Mouse (Mus musculus) megakaryocyte, embryonic 14.5 days (primary cell): ENCODE measurements around the gene Tapbp. TPM values are rescaled to one million over a fixed set of nuclear protein-coding genes. Genes with fewer than 3 reads are reported as not detected.

Source experiments
- H3K27me3 ChIP-seq: replicated peaks from 2 replicates; pipeline ENCODE3; 2012; ENCODE audit warnings: inconsistent platforms
- H3K36me3 ChIP-seq: replicated peaks from 2 replicates; pipeline ENCODE3; 2012; ENCODE audit warnings: low read length, inconsistent platforms, mixed read lengths
- H3K4me1 ChIP-seq: 2 replicates; pipeline ENCODE4 v1.6.1; 2012; ENCODE audit warnings: inconsistent platforms
- H3K4me3 ChIP-seq: replicated peaks from 2 replicates; pipeline ENCODE3; 2012; ENCODE audit warnings: moderate library complexity, mild to moderate bottlenecking, inconsistent platforms
- H3K9me3 ChIP-seq: 2 replicates; pipeline ENCODE4 v1.6.1; 2012; ENCODE audit warnings: inconsistent platforms
- FLI1 ChIP-seq: IDR thresholded peaks from 2 replicates; pipeline ENCODE4 v1.6.1; 2012; ENCODE audit warnings: low read length, inconsistent platforms, mixed read lengths
- GATA1 ChIP-seq: IDR thresholded peaks from 3 replicates; pipeline ENCODE4 v1.6.1; 2012; ENCODE audit warnings: mixed read lengths, low read length, inconsistent platforms, borderline replicate concordance
- polyA plus RNA-seq: library from polyadenylated mRNA; stranded (reverse); fragments of >175 nt; gene quantifications from 2 replicates; pipeline ENCODE4 v1.2.3, GENCODE M21; 2012; ENCODE audit warnings: low replicate concordance; ENCODE audit not compliant: insufficient read depth

Tapbp gene
- polyA plus RNA-seq, 1 experiment, result 606 TPM

GRCm38 (mm10) chr17:33954646-33955554 lies 39.2 kb downstream of the Tapbp start:
- H3K9me3 ChIP-seq, result no peaks in the 10 kb centered on the region
- H3K27me3 ChIP-seq, result no peaks in the 10 kb centered on the region
- H3K4me1 ChIP-seq, result peaks cover 66% of the 10 kb centered on the region
- TF ChIP-seq FLI1, result no peak
- TF ChIP-seq GATA1, result no peak
- H3K36me3 ChIP-seq, result peaks cover 65% of the 10 kb centered on the region
- H3K4me3 ChIP-seq, result peak overlapping the region; percentile 98

- H3K4me1 ChIP-seq, result peaks cover 58% of the 10 kb centered on the region
- TF ChIP-seq FLI1 (peak; percentile 92), GATA1 (no peak)
- H3K9me3 ChIP-seq, result no peaks in the 10 kb centered on the region
- H3K36me3 ChIP-seq, result peaks cover 64% of the 10 kb centered on the region
- no peaks in the 10 kb centered on the region for H3K27me3 ChIP-seq
- peak within 1 kb of the TSS; percentile 98 for H3K4me3 ChIP-seq
Observed at GRCm38 (mm10) chr17:33955555-33956214, 40.0 kb downstream of the Tapbp start, which contains the start of the genes Vps52 and Rps18. TSS of gene Vps52 (plus strand) at chr17:33955812. TSS of gene Rps18 (minus strand) at chr17:33956001.

DNA sequence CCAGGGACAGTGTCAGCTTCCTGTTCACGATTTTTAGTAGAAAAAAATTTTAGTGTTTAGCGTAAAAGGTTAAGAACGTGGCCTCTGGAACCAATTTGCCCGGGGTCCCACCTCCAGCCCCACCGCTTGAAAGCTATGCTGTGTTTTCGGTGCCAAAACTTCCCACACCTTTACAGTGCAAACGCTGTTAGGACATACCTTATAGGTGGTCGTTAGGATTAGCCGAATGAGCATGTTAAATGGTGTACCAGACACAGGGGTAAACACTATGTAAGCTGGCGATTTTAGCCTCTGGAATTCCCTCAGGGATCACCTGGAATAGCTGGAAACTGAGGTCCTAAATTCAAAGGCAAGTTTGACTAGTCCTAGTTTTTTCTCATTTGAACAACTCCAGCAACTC lies 40.6 kb downstream of the Tapbp start:
- Histone ChIP-seq H3K4me3 (peak overlapping the region; percentile 98), H3K36me3 (peaks cover 70% of the 10 kb centered on the region), H3K9me3 (no peaks in the 10 kb centered on the region), H3K4me1 (peaks cover 51% of the 10 kb centered on the region), H3K27me3 (no peaks in the 10 kb centered on the region)
- no peak for TF ChIP-seq GATA1
- no peak for TF ChIP-seq FLI1

- TF ChIP-seq FLI1 (no peak), GATA1 (no peak)
- peaks cover 40% of the 10 kb centered on the region for H3K4me1 ChIP-seq
- peaks cover 67% of the 10 kb centered on the region for H3K36me3 ChIP-seq
- H3K4me3 ChIP-seq, result no peak overlapping the region
- H3K9me3 ChIP-seq, result no peaks in the 10 kb centered on the region
- H3K27me3 ChIP-seq, result no peaks in the 10 kb centered on the region
Observed at GRCm38 (mm10) chr17:33957493-33957892, 41.8 kb downstream of the Tapbp start.

GRCm38 (mm10) chr17:33958451-33958850 lies 42.8 kb downstream of the Tapbp start:
- peaks cover 67% of the 10 kb centered on the region for H3K36me3 ChIP-seq
- no peaks in the 10 kb centered on the region for H3K27me3 ChIP-seq
- TF ChIP-seq FLI1, result no peak

GRCm38 (mm10) chr17:33959135-33959534 lies 43.4 kb downstream of the Tapbp start:
- TF ChIP-seq GATA1, result no peak
- TF ChIP-seq FLI1, result no peak
- no peaks in the 10 kb centered on the region for H3K27me3 ChIP-seq
- peaks cover 63% of the 10 kb centered on the region for H3K36me3 ChIP-seq

More at GRCm38 (mm10) chr17:33958451-33958850, 42.8 kb downstream of the Tapbp start:
- peaks cover 30% of the 10 kb centered on the region for H3K4me1 ChIP-seq
- H3K9me3 ChIP-seq, result no peaks in the 10 kb centered on the region
- no peak overlapping the region for H3K4me3 ChIP-seq

GRCm38 (mm10) chr17:33959948-33960347 lies 44.2 kb downstream of the Tapbp start:
- no peaks in the 10 kb centered on the region for H3K27me3 ChIP-seq
- no peaks in the 10 kb centered on the region for H3K9me3 ChIP-seq
- no peak overlapping the region for H3K4me3 ChIP-seq
- H3K36me3 ChIP-seq, result peaks cover 61% of the 10 kb centered on the region
- TF ChIP-seq FLI1 (no peak), GATA1 (no peak)
- H3K4me1 ChIP-seq, result peaks cover 19% of the 10 kb centered on the region

More at GRCm38 (mm10) chr17:33959135-33959534, 43.4 kb downstream of the Tapbp start:
- H3K9me3 ChIP-seq, result no peaks in the 10 kb centered on the region
- peaks cover 27% of the 10 kb centered on the region for H3K4me1 ChIP-seq
- no peak overlapping the region for H3K4me3 ChIP-seq

GRCm38 (mm10) chr17:33962876-33963275 lies 47.2 kb downstream of the Tapbp start:
- Histone ChIP-seq H3K27me3 (peaks cover 2% of the 10 kb centered on the region), H3K9me3 (no peaks in the 10 kb centered on the region), H3K4me1 (peaks cover 6% of the 10 kb centered on the region), H3K36me3 (peaks cover 72% of the 10 kb centered on the region), H3K4me3 (no peak overlapping the region)
- no peak for TF ChIP-seq FLI1
- TF ChIP-seq GATA1, result no peak

- no peak overlapping the region for H3K4me3 ChIP-seq
- TF ChIP-seq FLI1 (no peak), GATA1 (no peak)
- peaks cover 48% of the 10 kb centered on the region for H3K36me3 ChIP-seq
- H3K9me3 ChIP-seq, result peaks cover 4% of the 10 kb centered on the region
- peaks cover 7% of the 10 kb centered on the region for H3K4me1 ChIP-seq
- H3K27me3 ChIP-seq, result peaks cover 2% of the 10 kb centered on the region
Observed at GRCm38 (mm10) chr17:33965082-33965845, 49.6 kb downstream of the Tapbp start.
